Mouse (Mus musculus) T-helper 17 cell (primary cell): ENCODE results near the gene Map7d1.

Experiments
- in situ Hi-C, 2 experiments: fragments of 300-600 bp; cut with MboI, MseI; formaldehyde crosslinking; loops; 1 replicate in 1 of 2; 2 replicates in 1 of 2; pipeline ENCODE4 v1.15.1; 2025; ENCODE audit warnings: high pct_unique_total_duplicates in 2 of 2

Gene Map7d1

GRCm38 (mm10) chr4:126256131-126256791 lies at the start of gene Map7d1:
Gene Map7d1 (minus strand): TSS chr4:126256343.
- in situ Hi-C loops, result no loop called here

- in situ Hi-C loops, result loop anchor here (5.0 kb wide), 3 partner anchors 33 to 78 kb away; no protein-coding TSS in a partner anchor
Observed at GRCm38 (mm10) chr4:126305428-126305827, 49.3 kb upstream of the Map7d1 start.

GRCm38 (mm10) chr4:126303877-126304276 lies 47.7 kb upstream of the Map7d1 start:
- in situ Hi-C loops, result no loop called here

GRCm38 (mm10) chr4:126301584-126302309 lies 45.6 kb upstream of the Map7d1 start:
- in situ Hi-C loops, result no loop called here

GRCm38 (mm10) chr4:126300916-126301583 lies 44.9 kb upstream of the Map7d1 start:
- in situ Hi-C loops, result no loop called here

- in situ Hi-C loops, result no loop called here
Observed at GRCm38 (mm10) chr4:126296617-126297101, 40.5 kb upstream of the Map7d1 start.

GRCm38 (mm10) chr4:126295937-126296336 lies 39.8 kb upstream of the Map7d1 start:
- in situ Hi-C loops, result no loop called here

- in situ Hi-C loops, result no loop called here
Observed at GRCm38 (mm10) chr4:126295152-126295551, 39.0 kb upstream of the Map7d1 start.

GRCm38 (mm10) chr4:126291196-126291595 lies 35.1 kb upstream of the Map7d1 start:
- in situ Hi-C loops, result no loop called here

GRCm38 (mm10) chr4:126290314-126290713 lies 34.2 kb upstream of the Map7d1 start:
- in situ Hi-C loops, result no loop called here

GRCm38 (mm10) chr4:126288085-126288666 lies 32.0 kb upstream of the Map7d1 start:
- in situ Hi-C loops, result no loop called here

GRCm38 (mm10) chr4:126287302-126287995 lies 31.3 kb upstream of the Map7d1 start:
- in situ Hi-C loops, result no loop called here

GRCm38 (mm10) chr4:126286492-126286891 lies 30.3 kb upstream of the Map7d1 start, which contains the start of gene Col8a2:
Gene Col8a2 (plus strand): TSS chr4:126286793.
- in situ Hi-C loops, result no loop called here

GRCm38 (mm10) chr4:126283582-126283981 lies 27.4 kb upstream of the Map7d1 start:
- in situ Hi-C loops, result no loop called here

- in situ Hi-C loops, result no loop called here
Observed at GRCm38 (mm10) chr4:126281706-126282105, 25.6 kb upstream of the Map7d1 start.

- in situ Hi-C loops, result no loop called here
Observed at GRCm38 (mm10) chr4:126278961-126279360, 22.8 kb upstream of the Map7d1 start.

- in situ Hi-C loops, result no loop called here
Observed at GRCm38 (mm10) chr4:126278565-126278915, 22.4 kb upstream of the Map7d1 start.

GRCm38 (mm10) chr4:126277906-126278564 lies 21.9 kb upstream of the Map7d1 start:
- in situ Hi-C loops, result no loop called here

GRCm38 (mm10) chr4:126275681-126276131 lies 19.6 kb upstream of the Map7d1 start:
- in situ Hi-C loops, result no loop called here

GRCm38 (mm10) chr4:126275081-126275480 lies 18.9 kb upstream of the Map7d1 start:
- in situ Hi-C loops, result no loop called here

- in situ Hi-C loops, result loop anchor here (5.0 kb wide), 1 partner anchor 34 kb away; no protein-coding TSS in a partner anchor
Observed at GRCm38 (mm10) chr4:126273753-126274152, 17.6 kb upstream of the Map7d1 start.
